8 mouse cellular contexts compared by ENCODE assay signal in genomic region chr7:102267601-102268394, GRCm38 (mm10). TPM values are rescaled to one million over a fixed set of nuclear protein-coding genes. Genes with fewer than 3 reads are reported as not detected.
DNase-seq lines count a peak whose midpoint lies in the region.

Stim1 (plus strand) TSS chr7:102267806.

- H3K27me3 ChIP-seq in splenic B cell, adult 2 months (ENCODE audit: control insufficient read depth, insufficient read depth, low read length, poor library complexity, severe bottlenecking): no peaks in the 10 kb centered on the region

- DNase-seq in left cerebral cortex, adult 18-20 months (ENCODE audit: low spot score in 2 of 2): peak; percentile 43 to 68
- no peak for DNase-seq in left cerebral cortex, adult 11 months (ENCODE audit: low spot score)
- DNase-seq in embryo, embryonic 10.5 days (ENCODE audit: low spot score): peak; percentile 64
- DNase-seq in gastrocnemius, postnatal 14 days: peak; percentile 74
- DNase-seq in induced T-regulatory cell, adult 2 months (ENCODE audit: low read depth): peak; percentile 88
- peak; percentile 87 for DNase-seq in liver
- DNase-seq in naive thymus-derived CD4-positive, alpha-beta T cell, adult 2 months (ENCODE audit: low read depth): peak; percentile 83
- DNase-seq in splenic B cell, adult 2 months (ENCODE audit: low read depth, low spot score): peak; percentile 73

- intact Hi-C loops in gastrocnemius, postnatal 14 days (cut with DNase I; ENCODE audit: low total_unique reads): no loop called here

- no peaks in the 10 kb centered on the region for H3K36me3 ChIP-seq in splenic B cell, adult 2 months (ENCODE audit: control insufficient read depth, insufficient read depth, low read length, poor library complexity, severe bottlenecking)

RNA-seq across cellular contexts. Expression of gene Stim1, which starts in this region (rescaled TPM):
- 10 to 100 TPM; 74.4 to 80.5 TPM for total RNA-seq in left cerebral cortex, adult 18-20 months (2021)
- 100 to 1,000 TPM; 198 to 210 TPM for total RNA-seq in gastrocnemius, postnatal 14 days (2021)
